Mouse (Mus musculus): ENCODE measurements at regions not wholly inside any gene's neighbourhood (a gene's known extent, or its start where the extent isn't known, plus 50 kb on each side); places are given as distances from the start of the nearest gene placed in this dataset.

GRCm38 (mm10) chr8:103270035-103270434 lies 484.6 kb upstream of the Cdh11 start:
- DNase-seq (ENCODE audit: low spot score in 2 of 2) = no peak

GRCm38 (mm10) chr8:103270815-103271553 lies 485.5 kb upstream of the Cdh11 start:
- no peak for DNase-seq (ENCODE audit: low spot score in 2 of 2)

- DNase-seq (ENCODE audit: low spot score in 2 of 2) = no peak
Measured at GRCm38 (mm10) chr8:103272305-103273079, 487.1 kb upstream of the Cdh11 start.

GRCm38 (mm10) chr8:103273476-103273875 lies 488.0 kb upstream of the Cdh11 start:
- no peak for DNase-seq (ENCODE audit: low spot score in 2 of 2)

GRCm38 (mm10) chr8:103281801-103282200 lies 496.4 kb upstream of the Cdh11 start:
- DNase-seq (ENCODE audit: low spot score in 2 of 2) = no peak

- DNase-seq (ENCODE audit: low spot score in 2 of 2) = no peak
Measured at GRCm38 (mm10) chr8:103288561-103288974, 503.1 kb upstream of the Cdh11 start.

- no peak for DNase-seq (ENCODE audit: low spot score in 2 of 2)
Measured at GRCm38 (mm10) chr8:103292896-103293295, 507.5 kb upstream of the Cdh11 start.

GRCm38 (mm10) chr8:103306476-103307183 lies 521.2 kb upstream of the Cdh11 start:
- no peak for DNase-seq (ENCODE audit: low spot score in 2 of 2)

GRCm38 (mm10) chr8:103313576-103313975 lies 528.1 kb upstream of the Cdh11 start:
- no peak for DNase-seq (ENCODE audit: low spot score in 2 of 2)

- DNase-seq (ENCODE audit: low spot score in 2 of 2) = no peak
Measured at GRCm38 (mm10) chr8:103314279-103315022, 529.0 kb upstream of the Cdh11 start.

GRCm38 (mm10) chr8:103315742-103316141 lies 530.3 kb upstream of the Cdh11 start:
- no peak for DNase-seq (ENCODE audit: low spot score in 2 of 2)

GRCm38 (mm10) chr8:103316691-103317091 lies 531.2 kb upstream of the Cdh11 start:
- no peak for DNase-seq (ENCODE audit: low spot score in 2 of 2)

- no peak for DNase-seq (ENCODE audit: low spot score in 2 of 2)
Measured at GRCm38 (mm10) chr8:103317149-103317725, 531.8 kb upstream of the Cdh11 start.

- DNase-seq (ENCODE audit: low spot score in 2 of 2) = no peak
Measured at GRCm38 (mm10) chr8:103324016-103324665, 538.7 kb upstream of the Cdh11 start.

- DNase-seq (ENCODE audit: low spot score in 2 of 2) = no peak
Measured at GRCm38 (mm10) chr8:103331415-103331814, 546.0 kb upstream of the Cdh11 start.

- DNase-seq (ENCODE audit: low spot score in 2 of 2) = no peak
Measured at GRCm38 (mm10) chr8:103337314-103337713, 551.9 kb upstream of the Cdh11 start.

GRCm38 (mm10) chr8:103339042-103339441 lies 553.6 kb upstream of the Cdh11 start:
- DNase-seq (ENCODE audit: low spot score in 2 of 2) = no peak

GRCm38 (mm10) chr8:103339951-103340350 lies 554.5 kb upstream of the Cdh11 start:
- DNase-seq (ENCODE audit: low spot score in 2 of 2) = no peak

- no peak for DNase-seq (ENCODE audit: low spot score in 2 of 2)
Measured at GRCm38 (mm10) chr8:103343891-103344290, 558.4 kb upstream of the Cdh11 start.

- no peak for DNase-seq (ENCODE audit: low spot score in 2 of 2)
Measured at GRCm38 (mm10) chr8:103344871-103345270, 559.4 kb upstream of the Cdh11 start.

Data from adrenal gland, adult 18-20 months (tissue).